Mouse (Mus musculus): Measurements from ENCODE around the gene Rnf185.

- TF ChIP-seq POLR2A (IDR thresholded peaks at IDR 0.05; ENCODE audit: control insufficient read depth, extremely low read depth, insufficient read depth, low read length, poor library complexity): no peak
- no peak for TF ChIP-seq CTCF (IDR thresholded peaks at IDR 0.05; ENCODE audit: borderline replicate concordance, control insufficient read depth, extremely low read depth, insufficient read depth, low read length, poor library complexity)
Observed at GRCm38 (mm10) chr11:3453467-3453866, 1.3 kb upstream of the Rnf185 start.
